Comparison of ENCODE assay signal across 24 mouse cellular contexts in the genomic region with DNA sequence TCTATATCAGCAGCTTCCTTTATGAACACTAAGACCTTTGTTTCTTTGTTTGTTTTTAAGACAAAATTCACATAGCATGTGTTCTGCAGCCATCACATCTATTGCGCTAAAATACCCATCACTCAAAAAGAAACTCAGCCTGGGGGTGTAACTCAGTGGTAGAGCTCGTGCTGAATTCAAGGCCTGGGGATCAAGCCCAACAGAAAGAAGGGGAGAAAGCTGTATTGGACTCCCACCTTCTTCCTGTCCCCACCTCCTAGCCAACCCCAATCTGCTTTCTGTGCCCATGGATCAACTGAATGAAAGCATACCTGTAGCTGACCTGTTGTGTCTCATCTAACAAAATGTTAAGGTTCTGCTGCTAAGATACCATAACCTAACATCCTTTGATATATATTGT. TPM values are rescaled to one million over a fixed set of nuclear protein-coding genes. Genes with fewer than 3 reads are reported as not detected.
DNase-seq lines count a peak whose midpoint lies in the region; ATAC-seq and TF ChIP-seq lines count a peak whose summit lies in the region.
"Had no signal": no experiment of that assay in that cellular context is flagged by ENCODE, and none has a peak within 500 bp of the region (broad histone marks: within the 10 kb centered on the region; RNA-seq: fewer than 3 reads in every experiment).

No protein-coding gene starts in this region.

- no peaks in the 10 kb centered on the region for H3K9me3 ChIP-seq in liver, postnatal 0 days (ENCODE audit: low read length)
- no peaks in the 10 kb centered on the region for H3K9me3 ChIP-seq in liver, embryonic 11.5 days (ENCODE audit: control insufficient read depth, low read length)
- peaks cover 20% of the 10 kb centered on the region for H3K9me3 ChIP-seq in CH12.LX (replicated peaks; ENCODE audit: low read length)
- H3K9me3 ChIP-seq: embryonic facial prominence, embryonic 12.5 days; hindbrain, embryonic 13.5 days; intestine, embryonic 15.5 days had no signal

- WGBS in liver, postnatal 0 days (ENCODE audit: insufficient replicate concordance), result 45% methylated on average over 2 of the region's 2 CpGs
- 75% methylated on average over 2 of the region's 2 CpGs for WGBS in liver, embryonic 11.5 days
- WGBS in small intestine, adult 2 months, result 65% methylated on average over 2 of the region's 2 CpGs

- no peak overlapping the region for H3K9ac ChIP-seq in liver, postnatal 0 days (replicated peaks)
- no peak overlapping the region for H3K9ac ChIP-seq in liver, embryonic 11.5 days (ENCODE audit: low read depth, low read length)
- peak overlapping the region; percentile 63 for H3K9ac ChIP-seq in CH12.LX (ENCODE audit: insufficient read depth, low read depth)
- H3K9ac ChIP-seq: embryonic facial prominence, embryonic 12.5 days; heart, embryonic 13.5 days; hindbrain, embryonic 13.5 days; intestine, embryonic 15.5 days had no signal

- TF ChIP-seq POLR2A in CH12.LX (IDR thresholded peaks at IDR 0.05; ENCODE audit: low read depth, low read length), result no peak
- TF ChIP-seq POLR2A in small intestine, adult 2 months (IDR thresholded peaks at IDR 0.05; ENCODE audit: low read depth, low read length), result no peak

- no peak for ATAC-seq in liver, postnatal 0 days
- no peak for ATAC-seq in liver, embryonic 11.5 days (replicated peaks; ENCODE audit: low FRiP score)
- ATAC-seq: forebrain, embryonic 16.5 days; hindbrain, postnatal 0 days; intestine, embryonic 15.5 days had no signal

- no peaks in the 10 kb centered on the region for H3K36me3 ChIP-seq in liver, postnatal 0 days (replicated peaks; ENCODE audit: insufficient read depth, low read length)
- no peaks in the 10 kb centered on the region for H3K36me3 ChIP-seq in liver, embryonic 11.5 days (ENCODE audit: control insufficient read depth, insufficient read depth, low read length)
- H3K36me3 ChIP-seq in CH12.LX (replicated peaks in 1 of 2; ENCODE audit: control insufficient read depth in 1 of 2, insufficient read depth in 1 of 2, low read length in 1 of 2), result peaks cover 17 to 30% of the 10 kb centered on the region in 2 experiments
- H3K36me3 ChIP-seq in small intestine, adult 2 months (ENCODE audit: control insufficient read depth, insufficient read depth, low read length), result no peaks in the 10 kb centered on the region
- H3K36me3 ChIP-seq: embryonic facial prominence, embryonic 12.5 days; heart, embryonic 13.5 days; hindbrain, embryonic 13.5 days; intestine, embryonic 15.5 days had no signal

- in situ Hi-C loops in CH12.LX (cut with MboI; ENCODE audit: low pct_ligation_motif_present, low pct_unique_long_range_greater_than_20kb, low sequenced_read_pairs), result no loop called here

- no peak for TF ChIP-seq RAD21 in CH12.LX (IDR thresholded peaks at IDR 0.05; ENCODE audit: low read depth, low read length)

- H3K4me3 ChIP-seq in liver, postnatal 0 days (ENCODE audit: low read depth, low read length), result no peak overlapping the region
- no peak overlapping the region for H3K4me3 ChIP-seq in liver, embryonic 11.5 days (ENCODE audit: low read depth, low read length)
- H3K4me3 ChIP-seq in CH12.LX (replicated peaks in 1 of 3; ENCODE audit: low read depth in 2 of 3, low read length in 2 of 3, poor library complexity in 1 of 3), result peak overlapping the region in 2 of 3 experiments; percentile 3 to 37
- no peak overlapping the region for H3K4me3 ChIP-seq in small intestine, adult 2 months (ENCODE audit: low read depth, low read length)
- H3K4me3 ChIP-seq: embryonic facial prominence, embryonic 12.5 days; heart, adult 2 months; heart, embryonic 13.5 days; hindbrain, embryonic 13.5 days; intestine, embryonic 15.5 days had no signal

- dilution Hi-C loops in CH12.LX (cut with MboI; ENCODE audit: extremely low pct_ligation_motif_present, extremely low pct_unique_long_range_greater_than_20kb, low sequenced_read_pairs), result no loop called here

- DNase-seq in liver, postnatal 0 days, result no peak
- no peak for DNase-seq in liver, embryonic 11.5 days (ENCODE audit: low spot score)
- no peak for DNase-seq in CH12.LX (ENCODE audit: extremely low read depth)
- peak; percentile 59 for DNase-seq in T-cell, adult 2 months (ENCODE audit: low spot score)
- DNase-seq in natural killer cell, adult 2 months (ENCODE audit: low spot score in 2 of 2), result no peak
- DNase-seq in cerebellum, adult 8-10 months, result no peak
- DNase-seq in frontal cortex, postnatal 14 days (ENCODE audit: low spot score in 2 of 2), result no peak
- DNase-seq: adrenal gland, postnatal 14 days; cerebellum, adult 11 months; cerebellum, adult 9-10 months; cerebellum, postnatal 25 days; gastrocnemius, postnatal 14 days; heart, postnatal 14 days had no signal

- TF ChIP-seq EP300 in liver, postnatal 0 days (IDR thresholded peaks at IDR 0.05; ENCODE audit: low read depth), result no peak
- TF ChIP-seq EP300 in CH12.LX (IDR thresholded peaks at IDR 0.05; ENCODE audit: low read length), result no peak

- H3K27ac ChIP-seq in liver, postnatal 0 days (ENCODE audit: low read depth), result peak overlapping the region; percentile 56; the same call in 1 of the 2 replicates
- H3K27ac ChIP-seq in liver, embryonic 11.5 days (ENCODE audit: low read depth, low read length), result no peak overlapping the region
- H3K27ac ChIP-seq in CH12.LX (ENCODE audit: insufficient read depth, low read depth), result peak overlapping the region; percentile 92
- peak overlapping the region; percentile 45; the same call in 1 of the 2 replicates for H3K27ac ChIP-seq in small intestine, adult 2 months (ENCODE audit: insufficient read depth, low read depth, low read length)
- H3K27ac ChIP-seq: embryonic facial prominence, embryonic 12.5 days; heart, adult 2 months; heart, embryonic 13.5 days; hindbrain, embryonic 13.5 days; hindbrain, postnatal 0 days; intestine, embryonic 15.5 days had no signal

- H3K27me3 ChIP-seq in liver, postnatal 0 days (ENCODE audit: insufficient read depth, low read length), result no peaks in the 10 kb centered on the region
- no peaks in the 10 kb centered on the region for H3K27me3 ChIP-seq in liver, embryonic 11.5 days (replicated peaks; ENCODE audit: control insufficient read depth, insufficient read depth, low read length)
- no peaks in the 10 kb centered on the region for H3K27me3 ChIP-seq in CH12.LX (replicated peaks)
- no peaks in the 10 kb centered on the region for H3K27me3 ChIP-seq in small intestine, adult 2 months (ENCODE audit: control insufficient read depth, insufficient read depth, low read length)
- H3K27me3 ChIP-seq: embryonic facial prominence, embryonic 12.5 days; heart, embryonic 13.5 days; hindbrain, embryonic 13.5 days; intestine, embryonic 15.5 days had no signal

- no peak overlapping the region for H3K4me2 ChIP-seq in liver, postnatal 0 days (ENCODE audit: low read depth, low read length)
- no peak overlapping the region for H3K4me2 ChIP-seq in liver, embryonic 11.5 days
- H3K4me2 ChIP-seq in CH12.LX (ENCODE audit: insufficient read depth, low read depth, poor library complexity, severe bottlenecking), result peak overlapping the region; percentile 91
- H3K4me2 ChIP-seq: embryonic facial prominence, embryonic 12.5 days; heart, embryonic 13.5 days; hindbrain, embryonic 13.5 days; intestine, embryonic 15.5 days had no signal

- TF ChIP-seq CTCF in liver, postnatal 0 days (IDR thresholded peaks at IDR 0.05; ENCODE audit: low read depth), result no peak
- TF ChIP-seq CTCF in CH12.LX (conservative IDR thresholded peaks at IDR 0.05 in 1 of 2, IDR thresholded peaks at IDR 0.05 in 1 of 2; ENCODE audit: low read depth in 2 of 2, low read length in 2 of 2), result no peak
- TF ChIP-seq CTCF in small intestine, adult 2 months (IDR thresholded peaks at IDR 0.05; ENCODE audit: extremely low read depth, insufficient read length, insufficient replicate concordance, low read depth, low read length), result no peak

- peaks cover 41% of the 10 kb centered on the region for H3K79me2 ChIP-seq in CH12.LX (replicated peaks; ENCODE audit: control insufficient read depth, extremely low read depth, insufficient read depth, poor library complexity, severe bottlenecking)

- no peaks in the 10 kb centered on the region for H3K4me1 ChIP-seq in liver, postnatal 0 days (ENCODE audit: insufficient read depth)
- H3K4me1 ChIP-seq in liver, embryonic 11.5 days (replicated peaks; ENCODE audit: control insufficient read depth, insufficient read depth, low read length), result no peaks in the 10 kb centered on the region
- H3K4me1 ChIP-seq in CH12.LX (ENCODE audit: control insufficient read depth in 1 of 2, insufficient read depth in 2 of 2), result peaks cover 6 to 30% of the 10 kb centered on the region in 2 experiments; a peak in 3 of 4 replicates
- H3K4me1 ChIP-seq in small intestine, adult 2 months (ENCODE audit: control insufficient read depth, insufficient read depth, insufficient read length, low read length), result no peaks in the 10 kb centered on the region
- H3K4me1 ChIP-seq: embryonic facial prominence, embryonic 12.5 days; heart, embryonic 13.5 days; hindbrain, embryonic 13.5 days; intestine, embryonic 15.5 days had no signal

TF ChIP-seq in CH12.LX, 34 proteins besides CTCF, POLR2A, EP300 and RAD21:
- TF ChIP-seq RCOR1 (conservative IDR thresholded peaks at IDR 0.05; ENCODE audit: low read depth, low read length) (no peak), MXI1 (IDR thresholded peaks at IDR 0.05; ENCODE audit: low read depth, low read length) (0 out of 2 replicates have a peak, but pooled peaks have one; percentile 45)
TF ChIP-seq in CH12.LX: peak in this region for 1.

RNA-seq across cellular contexts. Expression of gene Slamf6, which starts 4.3 kb away (rescaled TPM):
- 6.8 and 7.2 TPM in 2 replicates for polyA plus RNA-seq in liver, postnatal 0 days (2015; fragmentation: Nextera tagmentation; extraction: Ambion mirVana)
- polyA plus RNA-seq in liver, embryonic 11.5 days (2014; fragmentation: Nextera tagmentation; extraction: Ambion mirVana), result 0.17 TPM in 1 of 2 replicates, not detected in the other
- total RNA-seq in CH12.LX (2012; rRNA removed) (50.9 and 75.8 TPM in 2 replicates), CH12.LX (2014; rRNA removed) (172 and 180 TPM in 2 replicates)
- 124 and 127 TPM in 2 replicates for polyA plus RNA-seq in CH12.LX (2012; ENCODE audit: insufficient read length, low read depth)
- 0.37 and 0.90 TPM in 2 replicates for polyA plus RNA-seq in small intestine, adult 2 months (2012; rRNA removed)
- total RNA-seq: gastrocnemius, adult 18-20 months had no signal
- polyA plus RNA-seq: forebrain, embryonic 11.5 days; forebrain, embryonic 16.5 days; hindbrain, embryonic 13.5 days had no signal

RNA-seq across cellular contexts. Expression of gene Gm10521, which starts 26.2 kb away (rescaled TPM):
- 0.07 TPM in 1 of 2 replicates, not detected in the other for polyA plus RNA-seq in liver, postnatal 0 days (2015; fragmentation: Nextera tagmentation; extraction: Ambion mirVana)
- 0.08 TPM in 1 of 2 replicates, not detected in the other for polyA plus RNA-seq in liver, embryonic 11.5 days (2014; fragmentation: Nextera tagmentation; extraction: Ambion mirVana)
- total RNA-seq in CH12.LX (2012; rRNA removed), result 0.17 and 0.21 TPM in 2 replicates
- total RNA-seq in CH12.LX (2014; rRNA removed), result 0.13 and 0.16 TPM in 2 replicates
- 1.6 and 1.7 TPM in 2 replicates for polyA plus RNA-seq in CH12.LX (2012; ENCODE audit: insufficient read length, low read depth)
- 0.09 and 0.29 TPM in 2 replicates for polyA plus RNA-seq in small intestine, adult 2 months (2012; rRNA removed)
- total RNA-seq: ES-E14; gastrocnemius, adult 18-20 months; hindbrain, postnatal 0 days had no signal
- polyA plus RNA-seq: embryonic facial prominence, embryonic 12.5 days; forebrain, embryonic 11.5 days; forebrain, embryonic 16.5 days; heart, embryonic 13.5 days; hindbrain, embryonic 13.5 days; hindbrain, postnatal 0 days; intestine, embryonic 15.5 days had no signal

Comparison
In these comparisons a context has a peak if more than half of its experiments do, and no peak if none do; other contexts are left out.
1. H3K4me3 ChIP-seq: peak in CH12.LX (2 of 3); none in liver, postnatal 0 days (single experiment), liver, embryonic 11.5 days (single experiment) and small intestine, adult 2 months (single experiment).
2. RNA of gene Slamf6, which starts 4.3 kb away (polyA plus RNA-seq): 124 to 127 TPM in CH12.LX; 6.8 to 7.2 TPM in liver, postnatal 0 days, 0.37 to 0.90 TPM in small intestine, adult 2 months and 0.17 TPM in liver, embryonic 11.5 days; every median in the first group is over 10 times any median in the second.